Mouse (Mus musculus) heart, postnatal 0 days (tissue): ENCODE measurements around the gene 1110059E24Rik. TPM values are rescaled to one million over a fixed set of nuclear protein-coding genes. Genes with fewer than 3 reads are reported as not detected.

Experiments used
- ATAC-seq: fragments of 200-750 bp; cut with Nextera tagmentation; 2 replicates; pipeline ENCODE4 v1.8.0; 2017; ENCODE audit warnings: low read depth, moderate number of reproducible peaks, moderate library complexity; ENCODE audit not compliant: insufficient read depth
- DNase-seq: peaks from one replicate; pipeline ENCODE4 v3.0.0-alpha.2; 2016; ENCODE audit warnings: low spot score
- H3K27ac ChIP-seq: fragments of 300-500 bp; sonication (generic); 2 replicates; pipeline ENCODE4 v1.5.1; 2014; ENCODE audit warnings: low read depth, mild to moderate bottlenecking
- H3K27me3 ChIP-seq: fragments of 300-500 bp; sonication (generic); 2 replicates; pipeline ENCODE4 v1.6.1; 2014; ENCODE audit warnings: low read length, mixed read lengths; ENCODE audit not compliant: control insufficient read depth, insufficient read depth
- H3K36me3 ChIP-seq: fragments of 300-500 bp; sonication (generic); replicated peaks from 2 replicates; pipeline ENCODE4 v1.6.1; 2014; ENCODE audit warnings: low read length, mixed read lengths; ENCODE audit not compliant: control insufficient read depth, insufficient read depth
- H3K4me1 ChIP-seq: fragments of 300-500 bp; sonication (generic); 2 replicates; pipeline ENCODE4 v1.6.1; 2014; ENCODE audit warnings: antibody characterized with exemption; ENCODE audit not compliant: control insufficient read depth, insufficient read depth
- H3K4me2 ChIP-seq: fragments of 300-500 bp; sonication (generic); 2 replicates; pipeline ENCODE4 v1.6.1; 2014; ENCODE audit warnings: low read depth, mild to moderate bottlenecking, low read length, moderate library complexity
- H3K4me3 ChIP-seq: fragments of 300-500 bp; sonication (generic); 2 replicates; pipeline ENCODE4 v1.5.1; 2014; ENCODE audit warnings: low read depth, low read length
- H3K9ac ChIP-seq: fragments of 300-500 bp; sonication (generic); replicated peaks from 2 replicates; pipeline ENCODE4 v1.6.1; 2014; ENCODE audit warnings: low read depth, low read length, mixed read lengths
- H3K9me3 ChIP-seq: fragments of 300-500 bp; sonication (generic); replicated peaks from 2 replicates; pipeline ENCODE4 v1.6.1; 2016; ENCODE audit warnings: low read length; ENCODE audit not compliant: control insufficient read depth
- CTCF ChIP-seq: IDR thresholded peaks from 2 replicates; pipeline ENCODE4 v1.5.1; 2016; ENCODE audit warnings: antibody characterized with exemption, control low read depth, low read depth
- EP300 ChIP-seq: IDR thresholded peaks from 2 replicates; pipeline ENCODE4 v1.6.1; 2016; ENCODE audit warnings: antibody characterized with exemption, low read depth
- WGBS: fragments of 180-500 bp; shearing (Covaris S2); extraction: QIAGEN DNeasy Blood & Tissue Kit; methylation state at CpG from one replicate; pipeline ENCODE4 v1.1.7; 2014; 5-methylcytosine and 5-hydroxymethylcytosine counted together
- polyA plus RNA-seq: library from polyadenylated mRNA; unstranded; fragments of >200 nt; fragmentation: Nextera tagmentation; extraction: Ambion mirVana; gene quantifications from 2 replicates; pipeline ENCODE4 v1.2.1, GENCODE M21; 2015
- total RNA-seq: library from RNA; depleted of rRNA; stranded (reverse); fragments of >200 nt; gene quantifications from 2 replicates; pipeline ENCODE4 v1.2.3, GENCODE M21; 2014; ENCODE audit warnings: low replicate concordance

1110059E24Rik gene
- total and polyA plus RNA-seq, 2 experiments from 2014 or later, result 29.0 to 33.3 TPM

DNA sequence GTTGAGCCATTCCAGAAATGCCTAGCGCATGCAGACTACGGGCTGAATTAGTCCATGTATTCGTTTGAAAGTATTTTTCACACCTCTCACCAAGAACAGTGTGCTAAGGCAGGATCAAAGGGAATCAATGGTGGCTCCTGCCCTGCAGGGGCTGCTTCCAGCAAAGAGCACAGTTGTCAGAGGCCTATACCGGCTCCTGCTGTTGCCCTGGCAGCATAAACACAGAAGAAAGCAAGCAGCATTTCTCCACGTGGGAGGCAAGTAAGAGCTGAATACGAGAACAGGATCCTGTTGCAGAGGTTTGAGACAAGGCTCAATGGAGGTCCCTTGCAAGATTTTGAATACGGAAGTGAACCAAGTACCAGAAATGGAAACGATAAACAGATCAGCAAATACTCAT lies 82.0 kb downstream of the 1110059E24Rik start:
- TF ChIP-seq EP300, result no peak
- TF ChIP-seq CTCF, result no peak
- H3K9ac ChIP-seq, result no peak overlapping the region
- peak overlapping the region; percentile 81 for H3K27ac ChIP-seq
- H3K9me3 ChIP-seq, result no peaks in the 10 kb centered on the region
- H3K4me2 ChIP-seq, result no peak overlapping the region
- WGBS, result 37% methylated on average over 8 of the region's 8 CpGs
- no peak overlapping the region for H3K4me3 ChIP-seq
- no peaks in the 10 kb centered on the region for H3K36me3 ChIP-seq
- ATAC-seq (peak; percentile 56), DNase-seq (peak; percentile 49)
- no peaks in the 10 kb centered on the region for H3K27me3 ChIP-seq
- H3K4me1 ChIP-seq, result peaks cover 23% of the 10 kb centered on the region

- Histone ChIP-seq H3K4me1 (peaks cover 23% of the 10 kb centered on the region), H3K27ac (no peak overlapping the region), H3K4me2 (no peak overlapping the region), H3K27me3 (no peaks in the 10 kb centered on the region), H3K9me3 (no peaks in the 10 kb centered on the region), H3K36me3 (no peaks in the 10 kb centered on the region), H3K9ac (no peak overlapping the region), H3K4me3 (no peak overlapping the region)
- DNase-seq (no peak), ATAC-seq (no peak)
- 83% methylated on average over 3 of the region's 3 CpGs for WGBS
- TF ChIP-seq CTCF, result no peak
- TF ChIP-seq EP300, result no peak
Measured at GRCm38 (mm10) chr19:21568528-21569185, 84.1 kb downstream of the 1110059E24Rik start.

GRCm38 (mm10) chr19:21567933-21568332 lies 84.8 kb downstream of the 1110059E24Rik start:
- WGBS, result 89% methylated on average over 3 of the region's 3 CpGs
- H3K4me2 ChIP-seq, result no peak overlapping the region
- H3K9me3 ChIP-seq, result no peaks in the 10 kb centered on the region
- H3K4me1 ChIP-seq, result peaks cover 23% of the 10 kb centered on the region
- H3K27me3 ChIP-seq, result no peaks in the 10 kb centered on the region
- no peaks in the 10 kb centered on the region for H3K36me3 ChIP-seq
- ATAC-seq (no peak), DNase-seq (no peak)
- no peak for TF ChIP-seq EP300
- no peak for TF ChIP-seq CTCF
- no peak overlapping the region for H3K9ac ChIP-seq
- H3K4me3 ChIP-seq, result no peak overlapping the region
- H3K27ac ChIP-seq, result no peak overlapping the region

DNA sequence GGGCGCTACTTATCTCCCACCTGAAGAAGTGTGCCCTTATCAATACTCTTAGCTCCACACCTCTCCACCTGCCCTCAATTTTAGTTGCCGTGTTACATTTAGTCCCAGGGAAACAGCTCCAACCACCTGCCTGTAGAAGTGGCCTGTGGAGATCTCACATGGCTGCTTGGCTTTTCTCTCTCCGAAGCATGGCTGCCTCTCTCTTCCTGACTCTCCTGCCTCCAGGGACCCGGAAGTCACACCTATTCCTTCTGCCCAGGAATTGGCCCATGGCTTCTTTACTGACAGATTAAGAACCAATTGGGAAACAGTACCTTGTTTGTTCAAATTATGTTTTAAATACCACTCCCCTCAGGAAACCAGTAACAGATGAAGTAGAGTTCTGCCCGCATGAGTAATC lies 86.3 kb downstream of the 1110059E24Rik start:
- H3K27ac ChIP-seq, result no peak overlapping the region
- 88% methylated on average over 5 of the region's 5 CpGs for WGBS
- peaks cover 8% of the 10 kb centered on the region; the same call in 1 of the 2 replicates for H3K4me1 ChIP-seq
- no peak overlapping the region for H3K4me3 ChIP-seq
- H3K27me3 ChIP-seq, result no peaks in the 10 kb centered on the region
- H3K9ac ChIP-seq, result no peak overlapping the region
- H3K36me3 ChIP-seq, result no peaks in the 10 kb centered on the region
- no peak for TF ChIP-seq EP300
- TF ChIP-seq CTCF, result no peak
- no peak overlapping the region for H3K4me2 ChIP-seq
- DNase-seq, result no peak
- no peaks in the 10 kb centered on the region for H3K9me3 ChIP-seq
- ATAC-seq, result no peak

GRCm38 (mm10) chr19:21564461-21564797 lies 88.3 kb downstream of the 1110059E24Rik start:
- Histone ChIP-seq H3K4me3 (no peak overlapping the region), H3K36me3 (no peaks in the 10 kb centered on the region), H3K4me1 (no peaks in the 10 kb centered on the region), H3K9ac (no peak overlapping the region), H3K9me3 (no peaks in the 10 kb centered on the region), H3K27me3 (no peaks in the 10 kb centered on the region), H3K27ac (no peak overlapping the region), H3K4me2 (no peak overlapping the region)
- no peak for DNase-seq
- TF ChIP-seq CTCF (no peak), EP300 (no peak)
- 6% methylated on average over 1 of the region's 1 CpGs for WGBS
- 0 out of 2 replicates have a peak, but pooled peaks have one; percentile 10 for ATAC-seq
